Mouse (Mus musculus) erythroblast, embryonic 14.5 days (primary cell): ENCODE data around the gene Parp8. TPM values are rescaled to one million over a fixed set of nuclear protein-coding genes. Genes with fewer than 3 reads are reported as not detected.

Experiments used
- H3K27me3 ChIP-seq: 2 replicates; pipeline ENCODE4 v1.6.1; 2012; ENCODE audit warnings: inconsistent platforms; ENCODE audit not compliant: control insufficient read depth
- H3K36me3 ChIP-seq: 2 replicates; pipeline ENCODE4 v1.6.1; 2012; ENCODE audit warnings: mild to moderate bottlenecking, inconsistent platforms; ENCODE audit not compliant: control insufficient read depth
- H3K4me1 ChIP-seq: 2 replicates; pipeline ENCODE4 v1.6.1; 2012; ENCODE audit warnings: inconsistent platforms; ENCODE audit not compliant: control insufficient read depth
- H3K4me3 ChIP-seq: replicated peaks from 2 replicates; pipeline ENCODE3; 2012; ENCODE audit warnings: moderate library complexity, mild to moderate bottlenecking, inconsistent platforms
- H3K9me3 ChIP-seq: 2 replicates; pipeline ENCODE4 v1.6.1; 2012; ENCODE audit warnings: low read length, inconsistent platforms, mixed read lengths; ENCODE audit not compliant: control insufficient read depth
- GATA1 ChIP-seq: IDR thresholded peaks from 2 replicates; pipeline ENCODE4 v1.6.1; 2012; ENCODE audit warnings: low read length, inconsistent platforms, mixed read lengths
- TAL1 ChIP-seq: IDR thresholded peaks from 3 replicates; pipeline ENCODE4 v1.6.1; 2012; ENCODE audit warnings: low read length, inconsistent platforms, mixed read lengths
- polyA plus RNA-seq: library from polyadenylated mRNA; stranded (reverse); fragments of >175 nt; gene quantifications from 2 replicates; pipeline ENCODE4 v1.2.3, GENCODE M21; 2012

Gene Parp8
- polyA plus RNA-seq, 1 experiment: 0.02 TPM

DNA sequence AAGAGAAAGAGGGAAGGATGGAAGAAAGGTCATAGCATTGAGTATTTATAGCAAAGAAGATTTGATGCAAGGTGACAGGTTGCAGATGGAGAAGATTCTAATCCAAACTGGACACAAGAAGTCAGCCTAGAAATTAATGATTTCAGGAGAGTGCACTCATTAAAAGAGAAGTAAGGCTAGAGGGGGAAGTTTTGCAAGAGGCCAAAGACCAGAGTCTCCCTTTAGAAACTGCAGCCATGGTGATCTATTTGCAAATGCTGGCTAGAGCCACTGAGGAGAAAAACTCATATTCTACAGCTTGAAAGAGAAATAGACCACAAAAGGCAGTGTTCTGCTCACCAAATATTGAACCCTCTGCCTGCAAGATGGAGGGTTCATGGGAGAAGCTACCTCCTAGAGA, 194.4 kb downstream of the Parp8 start:
- no peak for TF ChIP-seq TAL1
- TF ChIP-seq GATA1: no peak
- no peaks in the 10 kb centered on the region for H3K27me3 ChIP-seq
- H3K36me3 ChIP-seq: no peaks in the 10 kb centered on the region
- no peak overlapping the region for H3K4me3 ChIP-seq
- no peaks in the 10 kb centered on the region for H3K4me1 ChIP-seq
- no peaks in the 10 kb centered on the region for H3K9me3 ChIP-seq

DNA sequence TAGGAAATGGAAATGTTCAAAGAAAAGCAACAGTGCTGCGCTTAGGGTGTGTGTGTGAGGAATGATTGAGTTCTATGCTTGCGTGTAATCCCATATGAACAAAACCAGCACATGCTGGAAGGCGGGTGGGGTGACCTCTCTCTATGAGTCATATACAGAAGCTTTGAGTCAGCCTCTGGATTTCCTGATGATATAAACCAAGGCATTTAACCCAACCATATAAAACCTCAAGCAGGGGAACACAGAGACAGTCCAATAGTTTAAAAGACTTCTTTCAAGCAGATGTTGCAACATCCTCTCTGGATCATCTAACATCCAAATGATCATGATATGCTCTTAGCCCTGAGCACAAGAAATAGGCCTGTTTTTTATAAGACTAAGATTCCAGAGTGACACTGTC, 196.3 kb downstream of the Parp8 start:
- no peak for TF ChIP-seq TAL1
- Histone ChIP-seq H3K4me3 (no peak overlapping the region), H3K4me1 (no peaks in the 10 kb centered on the region), H3K36me3 (no peaks in the 10 kb centered on the region), H3K27me3 (no peaks in the 10 kb centered on the region), H3K9me3 (peaks cover 2% of the 10 kb centered on the region; the same call in 1 of the 2 replicates)

DNA sequence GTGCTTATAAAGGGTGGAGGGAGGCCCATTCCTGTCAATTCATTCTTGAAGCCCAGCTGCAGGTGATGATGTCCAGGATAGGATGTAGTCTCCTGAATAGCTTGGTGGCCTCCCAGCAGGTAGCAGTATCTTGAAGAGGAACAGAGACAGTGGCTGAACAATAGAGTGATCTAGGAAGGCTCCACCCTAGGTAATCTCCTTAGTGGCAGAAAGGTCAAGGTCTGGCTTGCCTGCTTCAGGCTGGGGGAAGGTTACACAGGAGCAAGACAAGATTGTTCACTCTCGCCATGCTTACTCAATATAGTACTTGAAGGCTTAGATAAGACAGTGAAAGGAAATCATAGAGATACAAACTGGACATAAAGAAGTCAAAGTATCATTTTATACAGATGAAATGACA, 213.9 kb downstream of the Parp8 start:
- H3K9me3 ChIP-seq: no peaks in the 10 kb centered on the region
- no peaks in the 10 kb centered on the region for H3K36me3 ChIP-seq
- H3K27me3 ChIP-seq: no peaks in the 10 kb centered on the region
- no peak overlapping the region for H3K4me3 ChIP-seq
- no peak for TF ChIP-seq GATA1
- no peak for TF ChIP-seq TAL1
- H3K4me1 ChIP-seq: no peaks in the 10 kb centered on the region

Other genes starting within 250 kb of the Parp8 start
- 0.72 and 3.6 TPM in 2 replicates for gene Emb, start 183.0 kb upstream of the Parp8 start, polyA plus RNA-seq
- not detected in 2 replicates for gene Gm17509, start 195.5 kb upstream of the Parp8 start, polyA plus RNA-seq